Mouse (Mus musculus): ENCODE measurements around the gene Pakap.

Pakap gene

GRCm38 (mm10) chr4:57672996-57673906, 105.3 kb downstream of the Pakap start:
- peak; percentile 82 for DNase-seq (ENCODE audit: low spot score)

DNA sequence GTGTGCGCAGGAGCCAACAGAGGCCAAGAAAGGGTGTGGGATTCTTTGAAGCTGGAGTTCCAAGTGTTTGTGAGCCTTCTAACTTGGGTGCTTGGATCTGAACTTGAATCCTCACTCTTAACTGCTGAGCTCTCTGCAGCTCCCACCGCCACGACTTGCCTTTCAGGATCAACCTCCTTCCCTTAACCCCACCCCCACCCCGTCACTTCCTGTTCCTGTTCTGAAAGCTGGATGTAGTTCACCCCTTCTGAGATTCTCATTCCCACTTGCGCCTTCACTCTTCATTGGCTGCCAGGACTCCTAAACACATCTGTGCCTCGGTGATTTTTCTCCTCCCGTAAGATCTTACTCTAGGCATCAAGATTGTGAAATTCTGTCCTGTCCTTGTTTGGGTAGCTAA, 106.4 kb downstream of the Pakap start:
- DNase-seq (ENCODE audit: low spot score): no peak

DNA sequence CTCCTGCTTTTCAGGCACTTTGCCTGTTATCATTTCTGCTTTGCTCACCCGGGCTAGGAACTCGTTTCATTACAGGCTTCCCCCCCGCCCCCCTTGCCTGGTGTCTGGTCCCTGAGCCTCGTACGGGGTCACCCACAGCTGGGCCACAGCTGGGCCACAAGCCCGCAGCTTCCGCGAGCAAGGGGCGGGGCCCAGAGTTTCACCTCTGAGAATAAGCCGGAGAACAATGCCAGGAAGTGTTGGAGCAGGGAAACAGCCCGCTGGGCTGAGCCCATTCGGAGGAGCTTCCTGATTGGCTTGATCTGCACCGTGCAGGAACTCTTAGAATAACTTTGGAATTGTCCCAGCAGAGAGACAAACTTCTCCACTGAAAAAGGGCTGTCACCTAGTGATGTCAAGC, 107.4 kb downstream of the Pakap start:
- DNase-seq (ENCODE audit: low spot score): no peak

DNA sequence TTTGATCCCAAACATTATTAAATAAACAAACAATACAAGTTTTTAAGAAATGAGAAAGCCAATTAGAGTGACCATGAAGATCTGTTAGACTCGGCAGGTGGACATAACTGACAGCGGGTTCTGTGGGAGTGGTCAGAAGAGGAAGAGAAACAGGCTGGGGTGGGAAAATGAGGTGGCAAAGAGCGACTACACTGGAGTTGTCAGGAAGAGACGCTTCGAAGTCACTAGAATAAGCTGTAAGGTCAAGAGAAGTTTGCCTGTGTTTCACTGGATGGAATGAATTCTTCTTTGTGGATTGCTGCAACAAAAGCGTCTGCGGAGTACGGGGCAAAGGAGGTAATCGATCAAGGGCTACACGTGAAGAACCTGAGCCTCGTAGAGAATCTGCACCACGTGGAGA, 109.9 kb downstream of the Pakap start:
- no peak for DNase-seq (ENCODE audit: low spot score)

DNA sequence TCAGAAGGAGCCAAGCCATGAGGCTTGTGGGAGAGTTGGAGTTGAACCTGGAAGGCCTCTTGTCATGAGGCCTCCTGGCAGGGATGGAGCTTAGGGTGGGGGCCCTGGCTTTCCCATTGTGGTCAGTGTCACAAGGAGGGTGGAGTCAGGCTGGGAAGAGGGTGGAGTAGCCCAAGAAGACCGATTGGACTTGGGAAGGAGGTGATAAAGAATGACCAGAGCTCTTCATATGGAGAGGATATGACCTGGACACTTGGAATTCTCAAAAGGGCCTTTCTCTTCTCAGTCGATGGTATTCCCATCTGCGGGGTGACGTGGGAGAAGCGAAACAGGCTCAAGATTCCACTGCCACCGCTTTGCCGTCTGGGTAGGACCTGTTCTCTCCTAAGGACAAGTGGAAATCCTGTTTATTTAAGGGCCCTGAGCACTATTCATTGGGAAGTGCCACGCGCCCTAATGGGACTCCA, 111.0 kb downstream of the Pakap start:
- DNase-seq (ENCODE audit: low spot score): no peak

GRCm38 (mm10) chr4:57680186-57680585, 112.2 kb downstream of the Pakap start:
- DNase-seq (ENCODE audit: low spot score): no peak

DNA sequence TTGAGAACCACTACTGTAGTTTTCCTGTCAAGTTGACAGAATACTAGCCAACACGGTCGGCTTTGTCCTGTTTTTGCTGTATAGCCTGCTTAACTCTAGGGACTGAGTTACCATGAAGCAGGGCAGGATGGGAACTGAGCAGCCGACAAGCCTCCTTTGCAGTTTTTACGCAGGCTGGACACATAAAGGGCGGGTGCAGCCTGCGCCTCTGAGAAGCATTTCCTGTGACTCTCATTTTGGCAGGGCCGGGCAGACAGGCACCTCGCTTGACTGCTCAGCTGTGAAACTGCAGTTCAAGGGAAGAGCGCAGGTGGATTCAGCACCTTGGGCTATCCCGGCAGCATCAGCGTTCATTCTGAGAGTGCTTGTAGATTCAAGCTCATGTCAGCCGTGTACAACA, 113.5 kb downstream of the Pakap start:
- no peak for DNase-seq (ENCODE audit: low spot score)

- no peak for DNase-seq (ENCODE audit: low spot score)
Measured at GRCm38 (mm10) chr4:57682341-57682740, 114.4 kb downstream of the Pakap start.

DNA sequence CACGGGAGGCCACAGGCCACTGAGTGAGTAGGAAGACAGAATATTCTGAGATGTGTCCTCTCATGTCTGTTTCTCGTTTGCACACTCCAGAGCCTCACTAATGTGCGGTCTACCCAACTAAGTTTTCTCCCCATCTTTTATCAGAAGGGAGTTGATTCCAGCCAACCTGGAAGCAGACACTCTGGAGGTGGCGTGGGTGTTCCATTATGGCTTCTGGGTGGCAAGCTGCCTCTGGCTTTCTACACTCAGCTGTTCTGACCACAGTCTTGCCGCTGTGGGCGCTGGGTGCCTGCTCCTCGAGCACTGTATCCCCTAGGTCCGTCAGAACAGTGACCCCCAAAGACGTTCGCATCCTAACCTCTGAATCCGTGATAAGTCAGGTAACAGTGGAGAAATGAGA, 115.0 kb downstream of the Pakap start:
- no peak for DNase-seq (ENCODE audit: low spot score)

- no peak for DNase-seq (ENCODE audit: low spot score)
Measured at GRCm38 (mm10) chr4:57684676-57685215, 116.8 kb downstream of the Pakap start.

- DNase-seq (ENCODE audit: low spot score): no peak
Measured at GRCm38 (mm10) chr4:57686736-57687135, 118.8 kb downstream of the Pakap start.

DNA sequence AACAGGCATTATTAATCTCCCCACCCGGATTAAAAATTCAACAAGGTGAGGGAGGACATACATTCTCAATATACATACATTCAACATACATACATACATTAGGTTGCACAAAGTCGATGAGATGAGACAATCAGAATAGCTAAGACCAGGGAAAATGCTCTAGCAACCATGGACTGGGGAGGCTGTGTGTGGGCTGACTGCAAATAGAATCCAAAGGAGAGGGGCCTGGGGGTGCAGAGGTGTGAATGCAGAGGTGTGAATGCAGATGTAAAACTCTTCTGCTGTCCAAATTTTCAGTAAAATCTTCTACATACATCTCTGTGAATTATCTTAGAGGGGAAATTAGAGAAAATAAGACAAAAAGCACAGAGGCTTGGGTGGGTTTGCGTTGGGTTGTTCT, 119.6 kb downstream of the Pakap start:
- DNase-seq (ENCODE audit: low spot score): no peak

- no peak for DNase-seq (ENCODE audit: low spot score)
Measured at GRCm38 (mm10) chr4:57688131-57688530, 120.2 kb downstream of the Pakap start.

GRCm38 (mm10) chr4:57690001-57690400, 122.0 kb downstream of the Pakap start:
- no peak for DNase-seq (ENCODE audit: low spot score)

DNA sequence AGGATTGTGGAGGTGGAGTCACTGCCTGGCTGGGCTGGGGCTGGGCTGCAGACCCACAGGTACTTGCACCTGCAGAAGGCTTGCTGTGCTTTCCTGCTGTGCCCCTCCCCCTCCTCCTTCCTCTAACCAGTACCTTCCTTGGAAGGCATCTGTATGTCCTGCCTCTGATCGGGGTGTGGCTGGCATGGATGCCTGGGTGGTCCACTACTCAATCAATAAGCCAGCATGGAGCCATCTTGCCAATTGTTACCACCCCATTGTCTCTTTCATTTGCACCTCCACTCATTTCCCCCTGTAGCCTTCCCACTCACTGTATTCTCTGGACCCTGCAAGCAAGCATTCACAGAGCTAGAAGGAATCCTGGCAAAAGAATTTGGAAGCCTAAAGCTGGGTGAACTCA, 122.8 kb downstream of the Pakap start:
- DNase-seq (ENCODE audit: low spot score): no peak

GRCm38 (mm10) chr4:57694356-57695136, 126.6 kb downstream of the Pakap start:
- no peak for DNase-seq (ENCODE audit: low spot score)

- DNase-seq (ENCODE audit: low spot score): no peak
Measured at GRCm38 (mm10) chr4:57696955-57697354, 129.0 kb downstream of the Pakap start.

- DNase-seq (ENCODE audit: low spot score): no peak
Measured at GRCm38 (mm10) chr4:57697918-57698611, 130.1 kb downstream of the Pakap start.

- no peak for DNase-seq (ENCODE audit: low spot score)
Measured at GRCm38 (mm10) chr4:57701576-57701975, 133.6 kb downstream of the Pakap start.

DNA sequence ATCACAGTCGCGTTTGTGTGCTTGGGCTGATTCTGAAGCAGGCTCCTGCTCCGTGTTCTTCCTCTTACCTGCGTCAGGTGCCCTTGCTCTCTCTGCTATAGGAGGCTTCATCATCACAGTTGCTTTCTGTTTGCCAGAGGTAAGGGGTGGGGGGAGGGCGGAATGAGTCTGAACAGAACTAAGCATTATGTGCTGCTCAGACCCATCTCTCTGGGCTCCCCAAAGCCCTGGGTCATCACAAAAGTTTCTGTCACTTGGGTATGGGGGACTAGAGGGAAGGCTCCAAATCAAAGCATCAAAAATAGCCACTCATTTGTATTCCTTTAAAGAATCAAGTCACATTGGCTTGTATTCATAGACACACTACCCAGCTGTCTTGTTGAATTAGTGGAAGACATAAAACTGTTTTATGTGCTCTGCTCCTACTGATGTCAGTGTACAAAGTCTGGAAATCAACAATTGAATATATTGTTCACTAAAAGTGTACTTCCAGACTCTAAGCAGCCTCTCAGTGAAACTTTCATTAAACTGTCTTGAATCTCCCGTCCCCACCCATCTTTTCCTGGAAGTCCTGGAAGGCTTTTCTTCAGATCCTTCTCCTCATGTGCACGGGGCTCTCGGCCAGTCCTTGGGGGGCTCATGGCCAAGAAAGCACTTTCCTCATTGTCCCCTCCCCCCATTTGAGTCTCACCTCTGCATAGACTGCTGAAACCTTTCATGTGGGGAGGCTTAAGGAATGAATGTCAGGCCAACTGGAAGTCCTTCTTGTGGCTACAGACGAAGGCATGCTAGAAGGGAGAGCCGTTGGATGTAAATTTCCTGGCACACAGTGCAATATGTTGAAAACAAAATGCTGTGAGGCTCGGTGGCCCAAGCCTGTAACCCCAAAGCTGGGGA, 135.8 kb downstream of the Pakap start:
- DNase-seq (ENCODE audit: low spot score): no peak

DNA sequence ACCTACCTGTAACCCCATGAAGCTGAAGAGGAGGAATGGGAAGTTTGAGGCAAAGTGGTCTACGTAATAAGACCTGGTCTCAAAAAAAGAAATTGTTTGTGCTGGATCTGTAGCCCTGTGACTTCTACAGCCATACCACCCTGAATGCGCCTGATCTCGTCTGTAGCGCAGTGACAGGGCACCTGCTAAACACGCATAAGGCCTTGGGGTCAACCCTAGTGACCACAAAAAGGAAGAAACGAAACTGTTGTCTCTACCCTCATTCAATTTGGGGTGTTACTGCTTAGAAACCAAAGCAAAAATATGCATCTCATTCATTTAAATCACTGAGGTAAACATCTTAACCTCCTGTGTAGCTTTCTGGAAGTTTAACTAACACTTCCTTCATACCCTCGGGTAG, 136.6 kb downstream of the Pakap start:
- no peak for DNase-seq (ENCODE audit: low spot score)
